Mouse (Mus musculus) kidney, postnatal 4 days (tissue): Measurements from ENCODE around the gene Syt9.

Experiments used
- DNase-seq, 2 experiments: peaks; one replicate each; pipeline ENCODE4 v3.0.0; 2021; ENCODE audit warnings: mixed read lengths in 2 of 2

Syt9 gene

GRCm38 (mm10) chr7:107547872-107548271 is 177.3 kb downstream of the Syt9 start:
- no peak for DNase-seq

GRCm38 (mm10) chr7:107553461-107553860 is 182.9 kb downstream of the Syt9 start:
- DNase-seq = no peak

- DNase-seq = peak; percentile 10 to 17
These were observed 185.4 kb downstream of the Syt9 start for GRCm38 (mm10) chr7:107555906-107556305.

- DNase-seq = no peak
These were observed 190.1 kb downstream of the Syt9 start for GRCm38 (mm10) chr7:107560675-107561074.

- no peak for DNase-seq
These were observed 191.1 kb downstream of the Syt9 start for GRCm38 (mm10) chr7:107561584-107561983.

GRCm38 (mm10) chr7:107563727-107564126 is 193.2 kb downstream of the Syt9 start:
- no peak for DNase-seq

GRCm38 (mm10) chr7:107567261-107567671 is 196.7 kb downstream of the Syt9 start, which contains the start of gene Olfml1:
TSS of gene Olfml1 (plus strand) at chr7:107567446.
- peak; percentile 60 to 75 for DNase-seq

- no peak for DNase-seq
These were observed 197.1 kb downstream of the Syt9 start for GRCm38 (mm10) chr7:107567674-107568073.

GRCm38 (mm10) chr7:107568971-107569370 is 198.4 kb downstream of the Syt9 start:
- peak; percentile 6 to 11 for DNase-seq

- peak in 1 of 2 experiments; percentile 14 for DNase-seq
These were observed 203.3 kb downstream of the Syt9 start for GRCm38 (mm10) chr7:107573856-107574255.

GRCm38 (mm10) chr7:107574276-107574675 is 203.7 kb downstream of the Syt9 start:
- DNase-seq = peak in 1 of 2 experiments; percentile 6

- no peak for DNase-seq
These were observed 222.1 kb downstream of the Syt9 start for GRCm38 (mm10) chr7:107592641-107593040.

GRCm38 (mm10) chr7:107593904-107594303 is 223.4 kb downstream of the Syt9 start:
- DNase-seq = peak in 1 of 2 experiments; percentile 3

GRCm38 (mm10) chr7:107594325-107594856 is 223.9 kb downstream of the Syt9 start:
- peak; percentile 66 to 79 for DNase-seq

- DNase-seq = peak; percentile 97 to 98
These were observed 224.4 kb downstream of the Syt9 start, which contains the start of gene Ppfibp2 for GRCm38 (mm10) chr7:107594857-107595402. TSS of gene Ppfibp2 (plus strand) at chr7:107595207.

GRCm38 (mm10) chr7:107595426-107595825 is 224.9 kb downstream of the Syt9 start:
- DNase-seq = peak in 1 of 2 experiments; percentile 13

GRCm38 (mm10) chr7:107596753-107597152 is 226.2 kb downstream of the Syt9 start:
- DNase-seq = no peak

- DNase-seq = no peak
These were observed 227.4 kb downstream of the Syt9 start for GRCm38 (mm10) chr7:107597956-107598355.
